Mouse (Mus musculus): ENCODE results near the gene Aldh3b1. TPM values are rescaled to one million over a fixed set of nuclear protein-coding genes. Genes with fewer than 3 reads are reported as not detected.
"Not testable (repeated sequence)": the region's sequence is repeated elsewhere in the genome, so short reads cannot be mapped to it uniquely, and the experiment has no call there.

Aldh3b1 gene
- polyA plus RNA-seq (2012; ENCODE audit: insufficient read depth, insufficient read length, missing spikeins): 1.8 and 2.2 TPM in 2 replicates

- H3K4me3 ChIP-seq (ENCODE audit: insufficient read depth, low read depth, low read length): peak within 1 kb of the TSS; percentile 22
- peak within 1 kb of the TSS; percentile 68 for H3K27ac ChIP-seq (replicated peaks; ENCODE audit: low read depth, low read length)
- peaks cover 17% of the 10 kb centered on the region for H3K4me1 ChIP-seq (ENCODE audit: control insufficient read depth, insufficient read depth, insufficient read length, low read length)
Observed at GRCm38 (mm10) chr19:3929211-3929941, at the start of gene Aldh3b1. Gene Aldh3b1 (minus strand): TSS chr19:3929808.

GRCm38 (mm10) chr19:3975866-3976265, 46.3 kb upstream of the Aldh3b1 start:
- Histone ChIP-seq H3K4me3 (ENCODE audit: insufficient read depth, low read depth, low read length) (no peak overlapping the region), H3K4me1 (ENCODE audit: control insufficient read depth, insufficient read depth, insufficient read length, low read length) (0 out of 2 replicates have a peak, but pooled peaks cover 2% of the 10 kb centered on the region), H3K27ac (replicated peaks; ENCODE audit: low read depth, low read length) (no peak overlapping the region)

- not testable (repeated sequence) for H3K4me1 ChIP-seq (ENCODE audit: control insufficient read depth, insufficient read depth, insufficient read length, low read length); H3K27ac ChIP-seq (replicated peaks; ENCODE audit: low read depth, low read length); H3K4me3 ChIP-seq (ENCODE audit: insufficient read depth, low read depth, low read length)
Observed at GRCm38 (mm10) chr19:3974608-3975007, 45.0 kb upstream of the Aldh3b1 start.

- H3K27ac ChIP-seq (replicated peaks; ENCODE audit: low read depth, low read length): 0 out of 2 replicates have a peak within 1 kb of the TSS, but pooled peaks have one; percentile 11
- H3K4me3 ChIP-seq (ENCODE audit: insufficient read depth, low read depth, low read length): no peak within 1 kb of the TSS
- 0 out of 2 replicates have a peak, but pooled peaks cover 2% of the 10 kb centered on the region for H3K4me1 ChIP-seq (ENCODE audit: control insufficient read depth, insufficient read depth, insufficient read length, low read length)
Observed at GRCm38 (mm10) chr19:3972229-3972628, 42.6 kb upstream of the Aldh3b1 start, which contains the start of gene Aldh3b2. Gene Aldh3b2 (plus strand): TSS chr19:3972328.

GRCm38 (mm10) chr19:3967258-3967657, 37.6 kb upstream of the Aldh3b1 start:
- Histone ChIP-seq H3K4me3 (ENCODE audit: insufficient read depth, low read depth, low read length) (no peak overlapping the region), H3K27ac (replicated peaks; ENCODE audit: low read depth, low read length) (no peak overlapping the region), H3K4me1 (ENCODE audit: control insufficient read depth, insufficient read depth, insufficient read length, low read length) (0 out of 2 replicates have a peak, but pooled peaks cover 2% of the 10 kb centered on the region)

GRCm38 (mm10) chr19:3966330-3967075, 36.9 kb upstream of the Aldh3b1 start:
- Histone ChIP-seq H3K4me3 (ENCODE audit: insufficient read depth, low read depth, low read length) (no peak overlapping the region), H3K4me1 (ENCODE audit: control insufficient read depth, insufficient read depth, insufficient read length, low read length) (no peaks in the 10 kb centered on the region), H3K27ac (replicated peaks; ENCODE audit: low read depth, low read length) (no peak overlapping the region)

GRCm38 (mm10) chr19:3964030-3964429, 34.4 kb upstream of the Aldh3b1 start:
- no peaks in the 10 kb centered on the region for H3K4me1 ChIP-seq (ENCODE audit: control insufficient read depth, insufficient read depth, insufficient read length, low read length)
- H3K4me3 ChIP-seq (ENCODE audit: insufficient read depth, low read depth, low read length): no peak overlapping the region
- no peak overlapping the region for H3K27ac ChIP-seq (replicated peaks; ENCODE audit: low read depth, low read length)

GRCm38 (mm10) chr19:3962469-3962868, 32.9 kb upstream of the Aldh3b1 start:
- no peak overlapping the region for H3K4me3 ChIP-seq (ENCODE audit: insufficient read depth, low read depth, low read length)
- peaks cover 3% of the 10 kb centered on the region; the same call in 1 of the 2 replicates for H3K4me1 ChIP-seq (ENCODE audit: control insufficient read depth, insufficient read depth, insufficient read length, low read length)

GRCm38 (mm10) chr19:3961805-3962204, 32.2 kb upstream of the Aldh3b1 start:
- not testable (repeated sequence) for H3K4me3 ChIP-seq (ENCODE audit: insufficient read depth, low read depth, low read length); H3K27ac ChIP-seq (replicated peaks; ENCODE audit: low read depth, low read length); H3K4me1 ChIP-seq (ENCODE audit: control insufficient read depth, insufficient read depth, insufficient read length, low read length)

More at GRCm38 (mm10) chr19:3962469-3962868, 32.9 kb upstream of the Aldh3b1 start:
- no peak overlapping the region for H3K27ac ChIP-seq (replicated peaks; ENCODE audit: low read depth, low read length)

GRCm38 (mm10) chr19:3960211-3960610, 30.6 kb upstream of the Aldh3b1 start:
- H3K4me3 ChIP-seq (ENCODE audit: insufficient read depth, low read depth, low read length): no peak overlapping the region

GRCm38 (mm10) chr19:3959030-3959429, 29.4 kb upstream of the Aldh3b1 start:
- Histone ChIP-seq H3K4me1 (ENCODE audit: control insufficient read depth, insufficient read depth, insufficient read length, low read length) (peaks cover 3% of the 10 kb centered on the region; the same call in 1 of the 2 replicates), H3K27ac (replicated peaks; ENCODE audit: low read depth, low read length) (no peak overlapping the region), H3K4me3 (ENCODE audit: insufficient read depth, low read depth, low read length) (no peak overlapping the region)

More at GRCm38 (mm10) chr19:3960211-3960610, 30.6 kb upstream of the Aldh3b1 start:
- no peak overlapping the region for H3K27ac ChIP-seq (replicated peaks; ENCODE audit: low read depth, low read length)
- peaks cover 3% of the 10 kb centered on the region; the same call in 1 of the 2 replicates for H3K4me1 ChIP-seq (ENCODE audit: control insufficient read depth, insufficient read depth, insufficient read length, low read length)

- Histone ChIP-seq H3K27ac (replicated peaks; ENCODE audit: low read depth, low read length) (no peak within 1 kb of the TSS), H3K4me1 (ENCODE audit: control insufficient read depth, insufficient read depth, insufficient read length, low read length) (peaks cover 3% of the 10 kb centered on the region; the same call in 1 of the 2 replicates), H3K4me3 (ENCODE audit: insufficient read depth, low read depth, low read length) (no peak within 1 kb of the TSS)
Observed at GRCm38 (mm10) chr19:3958470-3958869, 28.9 kb upstream of the Aldh3b1 start, which contains the start of gene Aldh3b3. Gene Aldh3b3 (plus strand): TSS chr19:3958645.

GRCm38 (mm10) chr19:3957296-3958036, 27.9 kb upstream of the Aldh3b1 start:
- not testable (repeated sequence) for H3K4me1 ChIP-seq (ENCODE audit: control insufficient read depth, insufficient read depth, insufficient read length, low read length); H3K4me3 ChIP-seq (ENCODE audit: insufficient read depth, low read depth, low read length); H3K27ac ChIP-seq (replicated peaks; ENCODE audit: low read depth, low read length)

- H3K4me1 ChIP-seq (ENCODE audit: control insufficient read depth, insufficient read depth, insufficient read length, low read length): peaks cover 3% of the 10 kb centered on the region; the same call in 1 of the 2 replicates
- no peak overlapping the region for H3K27ac ChIP-seq (replicated peaks; ENCODE audit: low read depth, low read length)
Observed at GRCm38 (mm10) chr19:3955804-3956203, 26.2 kb upstream of the Aldh3b1 start.

More at GRCm38 (mm10) chr19:3955804-3956203, 26.2 kb upstream of the Aldh3b1 start:
- H3K4me3 ChIP-seq (ENCODE audit: insufficient read depth, low read depth, low read length): no peak overlapping the region

All from brown adipose tissue, adult 24 weeks (tissue).